Comparison of ENCODE assay signal across 7 mouse cellular contexts in the genomic region with DNA sequence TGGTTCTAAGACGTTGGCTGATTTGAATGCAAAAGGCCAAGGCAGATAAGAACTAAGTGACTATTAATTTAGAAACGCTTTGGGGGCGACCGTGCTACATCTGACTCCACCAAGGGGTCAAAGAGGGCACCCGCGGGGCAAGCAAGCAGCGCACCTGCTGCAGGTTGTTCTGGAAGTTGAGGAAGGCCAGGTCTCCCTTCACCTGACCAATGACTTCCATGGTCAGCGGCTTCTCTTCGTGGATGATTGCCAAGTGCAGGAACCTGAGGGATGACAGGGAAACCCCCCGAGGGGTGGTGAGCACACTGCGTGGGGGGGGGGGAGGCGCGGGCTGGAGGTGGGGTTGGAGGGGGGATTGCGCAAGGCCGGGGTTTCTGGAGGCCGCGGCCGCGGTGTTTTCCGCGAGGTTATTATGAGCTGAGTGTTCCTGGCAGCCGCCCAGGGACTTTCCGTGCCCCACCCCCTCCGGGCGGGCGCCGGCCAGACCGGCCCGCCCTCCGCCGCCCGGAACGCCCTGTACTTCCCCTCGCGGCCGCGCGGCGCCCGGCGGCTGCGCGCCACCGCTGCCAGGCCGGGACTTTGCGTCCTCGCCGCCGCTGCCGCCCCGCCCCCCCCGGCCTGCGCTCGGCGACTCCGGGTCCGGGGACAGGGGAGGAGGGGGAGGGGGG. TPM values are rescaled to one million over a fixed set of nuclear protein-coding genes. Genes with fewer than 3 reads are reported as not detected.
DNase-seq lines count a peak whose midpoint lies in the region; ATAC-seq and TF ChIP-seq lines count a peak whose summit lies in the region.

No protein-coding gene starts in this region.

- DNase-seq in adrenal gland, postnatal 25 days: peak; percentile 99
- peak; percentile 90 for DNase-seq in embryonic facial prominence, embryonic 11.5 days (ENCODE audit: low spot score)
- peak; percentile 100 for DNase-seq in heart, adult 11 months
- DNase-seq in kidney, adult 18-20 months: peak; percentile 98
- peak; percentile 85 for DNase-seq in limb, embryonic 11.5 days (ENCODE audit: low spot score)

- no peaks in the 10 kb centered on the region for H3K9me3 ChIP-seq in embryonic facial prominence, embryonic 11.5 days (replicated peaks; ENCODE audit: control insufficient read depth, low read length)
- no peaks in the 10 kb centered on the region for H3K9me3 ChIP-seq in limb, embryonic 11.5 days (ENCODE audit: control insufficient read depth, low read length)
- no peaks in the 10 kb centered on the region for H3K9me3 ChIP-seq in midbrain, embryonic 13.5 days

- no peak; the same call in 1 of the 2 replicates for TF ChIP-seq POLR2A in small intestine, adult 2 months (IDR thresholded peaks at IDR 0.05; ENCODE audit: low read depth, low read length)

- peak overlapping the region; percentile 63 for H3K4me2 ChIP-seq in embryonic facial prominence, embryonic 11.5 days (ENCODE audit: low read depth, low read length)
- peak overlapping the region; percentile 69 for H3K4me2 ChIP-seq in limb, embryonic 11.5 days (ENCODE audit: low read depth, severe bottlenecking)
- H3K4me2 ChIP-seq in midbrain, embryonic 13.5 days (replicated peaks): peak overlapping the region; percentile 87

- 1% methylated on average over 24 of the region's 57 CpGs for WGBS in embryonic facial prominence, embryonic 11.5 days
- 2% methylated on average over 40 of the region's 57 CpGs for WGBS in limb, embryonic 11.5 days
- 3% methylated on average over 27 of the region's 57 CpGs for WGBS in midbrain, embryonic 13.5 days
- WGBS in small intestine, adult 2 months: 2% methylated on average over 42 of the region's 57 CpGs

- H3K9ac ChIP-seq in embryonic facial prominence, embryonic 11.5 days (replicated peaks; ENCODE audit: low read length): peak overlapping the region; percentile 97
- H3K9ac ChIP-seq in limb, embryonic 11.5 days (ENCODE audit: low read length): peak overlapping the region; percentile 97
- H3K9ac ChIP-seq in midbrain, embryonic 13.5 days (replicated peaks): peak overlapping the region; percentile 94

- peak; percentile 14; the same call in 1 of the 2 replicates for TF ChIP-seq CTCF in small intestine, adult 2 months (IDR thresholded peaks at IDR 0.05; ENCODE audit: extremely low read depth, insufficient read length, insufficient replicate concordance, low read depth, low read length)

- peaks cover 5% of the 10 kb centered on the region for H3K36me3 ChIP-seq in embryonic facial prominence, embryonic 11.5 days (replicated peaks; ENCODE audit: control insufficient read depth, insufficient read depth, low read depth, low read length)
- peaks cover 2% of the 10 kb centered on the region; the same call in 1 of the 2 replicates for H3K36me3 ChIP-seq in limb, embryonic 11.5 days (ENCODE audit: control insufficient read depth, insufficient read depth, low read length)
- H3K36me3 ChIP-seq in midbrain, embryonic 13.5 days: peaks cover 39% of the 10 kb centered on the region
- peaks cover 39% of the 10 kb centered on the region for H3K36me3 ChIP-seq in small intestine, adult 2 months (ENCODE audit: control insufficient read depth, insufficient read depth, low read length)

- H3K27ac ChIP-seq in embryonic facial prominence, embryonic 11.5 days (replicated peaks; ENCODE audit: low read depth, low read length): peak overlapping the region; percentile 100
- H3K27ac ChIP-seq in limb, embryonic 11.5 days (replicated peaks; ENCODE audit: low read depth, low read length): peak overlapping the region; percentile 98
- peak overlapping the region; percentile 99 for H3K27ac ChIP-seq in midbrain, embryonic 13.5 days
- peak overlapping the region; percentile 100 for H3K27ac ChIP-seq in small intestine, adult 2 months (ENCODE audit: insufficient read depth, low read depth, low read length)

- peaks cover 9% of the 10 kb centered on the region for H3K4me1 ChIP-seq in embryonic facial prominence, embryonic 11.5 days (ENCODE audit: control insufficient read depth, insufficient read depth, low read length)
- peaks cover 13% of the 10 kb centered on the region for H3K4me1 ChIP-seq in limb, embryonic 11.5 days (ENCODE audit: control insufficient read depth, insufficient read depth, low read length)
- H3K4me1 ChIP-seq in midbrain, embryonic 13.5 days (replicated peaks): peaks cover 27% of the 10 kb centered on the region
- peaks cover 22% of the 10 kb centered on the region for H3K4me1 ChIP-seq in small intestine, adult 2 months (ENCODE audit: control insufficient read depth, insufficient read depth, insufficient read length, low read length)

- peak; percentile 76 for ATAC-seq in embryonic facial prominence, embryonic 11.5 days (replicated peaks; ENCODE audit: insufficient number of reproducible peaks, low FRiP score, low TSS enrichment, low read depth)
- peak; percentile 79 for ATAC-seq in limb, embryonic 11.5 days (ENCODE audit: insufficient number of reproducible peaks, low FRiP score, low TSS enrichment, low read depth)
- ATAC-seq in midbrain, embryonic 13.5 days: peak; percentile 84

- H3K4me3 ChIP-seq in embryonic facial prominence, embryonic 11.5 days (ENCODE audit: low read depth, low read length): peak overlapping the region; percentile 87
- H3K4me3 ChIP-seq in limb, embryonic 11.5 days (ENCODE audit: low read depth, low read length): peak overlapping the region; percentile 91
- peak overlapping the region; percentile 87 for H3K4me3 ChIP-seq in midbrain, embryonic 13.5 days (replicated peaks)
- H3K4me3 ChIP-seq in small intestine, adult 2 months (ENCODE audit: low read depth, low read length): peak overlapping the region; percentile 92

- H3K27me3 ChIP-seq in embryonic facial prominence, embryonic 11.5 days (ENCODE audit: control insufficient read depth, insufficient read depth, low read length): no peaks in the 10 kb centered on the region
- H3K27me3 ChIP-seq in limb, embryonic 11.5 days (ENCODE audit: control insufficient read depth, insufficient read depth, low read length): no peaks in the 10 kb centered on the region
- peaks cover 3% of the 10 kb centered on the region; the same call in 1 of the 2 replicates for H3K27me3 ChIP-seq in midbrain, embryonic 13.5 days
- H3K27me3 ChIP-seq in small intestine, adult 2 months (ENCODE audit: control insufficient read depth, insufficient read depth, low read length): no peaks in the 10 kb centered on the region

RNA-seq across cellular contexts. Expression of a gene that starts 0.8 kb away (rescaled TPM):
- 74.3 and 77.9 TPM in 2 replicates for total RNA-seq in adrenal gland, postnatal 25 days (2021)
- polyA plus RNA-seq in embryonic facial prominence, embryonic 11.5 days (2014; fragmentation: Nextera tagmentation; extraction: Ambion mirVana): 56.9 and 60.7 TPM in 2 replicates
- polyA plus RNA-seq in limb, embryonic 11.5 days (2014; fragmentation: Nextera tagmentation; extraction: Ambion mirVana): 65.1 and 70.4 TPM in 2 replicates
- polyA plus RNA-seq in midbrain, embryonic 13.5 days (2015; fragmentation: Nextera tagmentation; extraction: Ambion mirVana): 48.8 and 52.9 TPM in 2 replicates
- 171 and 272 TPM in 2 replicates for polyA plus RNA-seq in small intestine, adult 2 months (2012; rRNA removed)

Comparison
In these comparisons a context has a peak if more than half of its experiments do, and no peak if none do; other contexts are left out.
1. Peak in every context shown above with its lines: DNase-seq, ATAC-seq, H3K4me3 ChIP-seq and H3K27ac ChIP-seq.